Mouse (Mus musculus) liver, postnatal 0 days (tissue): ENCODE data around the gene Hist1h1c. TPM values are rescaled to one million over a fixed set of nuclear protein-coding genes. Genes with fewer than 3 reads are reported as not detected.

Source experiments
- ATAC-seq: fragments of 200-750 bp; cut with Nextera tagmentation; 2 replicates; pipeline ENCODE4 v1.8.0; 2017; ENCODE audit warnings: mild to moderate bottlenecking, moderate library complexity
- DNase-seq: peaks from one replicate; pipeline ENCODE4 v3.0.0-alpha.2; 2016
- H3K27ac ChIP-seq: fragments of 300-500 bp; sonication (generic); 2 replicates; pipeline ENCODE4 v1.5.1; 2014; ENCODE audit warnings: antibody characterized with exemption, moderate library complexity, mild to moderate bottlenecking, low read depth
- H3K27me3 ChIP-seq: fragments of 300-500 bp; sonication (generic); 2 replicates; pipeline ENCODE4 v1.6.1; 2014; ENCODE audit warnings: low read length, control low read depth, mixed read lengths; ENCODE audit not compliant: insufficient read depth
- H3K36me3 ChIP-seq: fragments of 300-500 bp; sonication (generic); replicated peaks from 2 replicates; pipeline ENCODE4 v1.6.1; 2014; ENCODE audit warnings: mild to moderate bottlenecking, control low read depth, low read length, moderate library complexity, mixed read lengths; ENCODE audit not compliant: insufficient read depth
- H3K4me1 ChIP-seq: fragments of 300-500 bp; sonication (generic); 2 replicates; pipeline ENCODE4 v1.6.1; 2014; ENCODE audit warnings: antibody characterized with exemption, mild to moderate bottlenecking, control low read depth; ENCODE audit not compliant: insufficient read depth
- H3K4me2 ChIP-seq: fragments of 300-500 bp; sonication (generic); 2 replicates; pipeline ENCODE4 v1.6.1; 2014; ENCODE audit warnings: low read depth, mild to moderate bottlenecking, low read length, moderate library complexity, mixed read lengths
- H3K4me3 ChIP-seq: fragments of 300-500 bp; sonication (generic); 2 replicates; pipeline ENCODE4 v1.5.1; 2014; ENCODE audit warnings: low read depth, low read length
- H3K9ac ChIP-seq: fragments of 300-500 bp; sonication (generic); replicated peaks from 2 replicates; pipeline ENCODE4 v1.6.1; 2014; ENCODE audit warnings: mild to moderate bottlenecking, moderate library complexity
- H3K9me3 ChIP-seq: fragments of 300-500 bp; sonication (generic); 2 replicates; pipeline ENCODE4 v1.6.1; 2016; ENCODE audit warnings: mild to moderate bottlenecking, control low read depth, low read length, mixed read lengths
- CTCF ChIP-seq: sonication (generic); IDR thresholded peaks from 2 replicates; pipeline ENCODE4 v1.5.1; 2016; ENCODE audit warnings: antibody characterized with exemption, low read depth
- EP300 ChIP-seq: IDR thresholded peaks from 2 replicates; pipeline ENCODE4 v1.6.1; 2016; ENCODE audit warnings: antibody characterized with exemption, low read depth, mild to moderate bottlenecking
- WGBS: fragments of 180-500 bp; shearing (Covaris S2); extraction: QIAGEN DNeasy Blood & Tissue Kit; methylation state at CpG from one replicate; pipeline ENCODE4 v1.1.7; 2014; ENCODE audit not compliant: insufficient replicate concordance; 5-methylcytosine and 5-hydroxymethylcytosine counted together
- polyA plus RNA-seq: library from polyadenylated mRNA; unstranded; fragments of >200 nt; fragmentation: Nextera tagmentation; extraction: Ambion mirVana; gene quantifications from 2 replicates; pipeline ENCODE4 v1.2.1, GENCODE M21; 2015

Gene Hist1h1c
- polyA plus RNA-seq, 1 experiment from 2014 or later = 69.6 TPM

DNA sequence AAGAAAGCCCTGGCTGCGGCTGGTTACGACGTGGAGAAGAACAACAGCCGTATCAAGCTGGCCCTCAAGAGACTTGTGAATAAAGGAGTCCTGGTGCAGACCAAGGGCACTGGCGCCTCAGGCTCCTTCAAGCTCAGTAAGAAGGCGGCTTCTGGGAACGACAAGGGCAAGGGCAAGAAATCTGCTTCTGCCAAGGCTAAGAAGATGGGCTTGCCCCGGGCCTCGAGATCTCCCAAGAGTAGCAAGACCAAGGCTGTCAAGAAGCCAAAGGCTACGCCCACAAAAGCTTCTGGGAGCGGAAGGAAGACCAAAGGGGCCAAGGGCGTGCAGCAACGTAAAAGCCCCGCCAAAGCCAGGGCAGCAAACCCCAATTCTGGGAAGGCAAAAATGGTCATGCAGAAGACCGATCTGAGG, 42.5 kb upstream of the Hist1h1c start:
- peak overlapping the region; percentile 61 for H3K4me2 ChIP-seq
- H3K27me3 ChIP-seq = no peaks in the 10 kb centered on the region
- no peaks in the 10 kb centered on the region for H3K9me3 ChIP-seq
- peak overlapping the region; percentile 98 for H3K27ac ChIP-seq
- H3K9ac ChIP-seq = peak overlapping the region; percentile 44
- 0 out of 2 replicates have a peak overlapping the region, but pooled peaks have one; percentile 4 for H3K4me3 ChIP-seq
- ATAC-seq = no peak
- peaks cover 8% of the 10 kb centered on the region; the same call in 1 of the 2 replicates for H3K36me3 ChIP-seq
- DNase-seq = peak; percentile 52
- TF ChIP-seq EP300 = no peak
- TF ChIP-seq CTCF = no peak
- WGBS = 42% methylated on average over 15 of the region's 15 CpGs
- H3K4me1 ChIP-seq = peaks cover 12% of the 10 kb centered on the region

DNA sequence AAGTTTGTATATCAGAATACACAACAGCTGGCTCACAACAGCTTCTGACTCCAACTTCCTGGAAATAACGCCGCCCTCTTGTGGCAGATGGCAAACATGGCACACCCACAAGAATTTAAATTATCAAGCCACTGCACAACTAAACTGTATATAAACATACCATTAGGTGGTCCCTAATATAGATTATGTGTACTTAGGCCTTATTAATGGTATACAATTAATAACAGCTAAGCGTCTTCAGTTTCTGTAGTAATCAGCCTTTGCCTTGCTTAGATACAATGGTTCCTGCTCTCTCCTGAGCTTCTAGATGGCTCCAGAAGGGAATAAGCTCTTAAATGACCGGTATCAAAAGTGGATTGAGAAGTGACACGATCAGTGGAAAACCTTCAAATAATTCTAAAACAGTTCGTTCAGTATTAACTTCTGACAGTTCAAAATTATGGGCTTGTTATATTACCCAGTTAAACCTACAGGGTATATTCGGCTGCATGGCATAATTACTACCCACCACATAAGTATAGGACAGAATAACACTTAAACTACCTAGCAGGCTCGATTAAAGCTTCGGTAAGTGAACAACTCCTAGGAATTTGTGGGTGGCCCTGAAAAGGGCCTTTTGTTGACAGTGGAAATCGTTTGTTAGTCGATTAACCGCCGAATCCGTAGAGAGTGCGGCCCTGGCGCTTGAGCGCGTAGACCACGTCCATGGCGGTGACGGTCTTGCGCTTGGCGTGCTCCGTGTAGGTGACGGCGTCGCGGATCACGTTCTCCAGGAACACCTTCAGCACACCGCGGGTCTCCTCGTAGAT, 40.9 kb upstream of the Hist1h1c start:
- TF ChIP-seq EP300 (peak; percentile 20; the same call in 1 of the 2 replicates), CTCF (peak; percentile 91)
- peaks cover 12% of the 10 kb centered on the region for H3K4me1 ChIP-seq
- peak overlapping the region; percentile 85 for H3K9ac ChIP-seq
- H3K27ac ChIP-seq = peak overlapping the region; percentile 98
- peak overlapping the region; percentile 54 for H3K4me3 ChIP-seq
- peak overlapping the region; percentile 73 for H3K4me2 ChIP-seq
- H3K27me3 ChIP-seq = no peaks in the 10 kb centered on the region
- no peaks in the 10 kb centered on the region for H3K9me3 ChIP-seq
- DNase-seq = peak; percentile 80
- peak; percentile 33 for ATAC-seq
- under 1% methylated on average over 21 of the region's 32 CpGs for WGBS
- peaks cover 3% of the 10 kb centered on the region; the same call in 1 of the 2 replicates for H3K36me3 ChIP-seq

DNA sequence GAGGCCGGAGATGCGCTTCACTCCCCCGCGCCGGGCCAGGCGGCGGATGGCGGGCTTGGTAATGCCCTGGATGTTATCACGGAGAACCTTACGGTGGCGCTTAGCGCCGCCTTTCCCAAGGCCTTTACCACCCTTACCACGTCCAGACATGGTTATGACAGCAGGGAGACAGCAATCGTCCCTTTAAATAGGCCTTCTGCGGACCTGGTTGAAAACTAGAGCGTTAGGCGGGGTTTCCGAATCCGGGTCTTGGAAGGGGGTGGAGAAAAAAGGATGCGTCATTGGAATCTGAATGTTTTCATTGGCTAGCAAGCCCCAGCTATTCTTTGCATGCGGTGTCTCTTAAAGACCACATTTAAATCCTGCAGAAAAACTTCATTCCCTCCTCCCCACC, 40.3 kb upstream of the Hist1h1c start, which contains the start of gene Hist1h4c:
Gene Hist1h4c (minus strand): TSS at position 155 of the 394 bp plus-strand sequence.
- under 1% methylated on average over 21 of the region's 22 CpGs for WGBS
- Histone ChIP-seq H3K36me3 (peaks cover 3% of the 10 kb centered on the region; the same call in 1 of the 2 replicates), H3K4me3 (peak within 1 kb of the TSS; percentile 54), H3K4me2 (peak within 1 kb of the TSS; percentile 73), H3K9ac (peak within 1 kb of the TSS; percentile 85), H3K4me1 (peaks cover 12% of the 10 kb centered on the region), H3K27ac (peak within 1 kb of the TSS; percentile 98), H3K27me3 (no peaks in the 10 kb centered on the region), H3K9me3 (no peaks in the 10 kb centered on the region)
- DNase-seq = peak; percentile 98
- TF ChIP-seq CTCF = peak; percentile 34
- peak; percentile 96 for TF ChIP-seq EP300
- ATAC-seq = peak; percentile 90

DNA sequence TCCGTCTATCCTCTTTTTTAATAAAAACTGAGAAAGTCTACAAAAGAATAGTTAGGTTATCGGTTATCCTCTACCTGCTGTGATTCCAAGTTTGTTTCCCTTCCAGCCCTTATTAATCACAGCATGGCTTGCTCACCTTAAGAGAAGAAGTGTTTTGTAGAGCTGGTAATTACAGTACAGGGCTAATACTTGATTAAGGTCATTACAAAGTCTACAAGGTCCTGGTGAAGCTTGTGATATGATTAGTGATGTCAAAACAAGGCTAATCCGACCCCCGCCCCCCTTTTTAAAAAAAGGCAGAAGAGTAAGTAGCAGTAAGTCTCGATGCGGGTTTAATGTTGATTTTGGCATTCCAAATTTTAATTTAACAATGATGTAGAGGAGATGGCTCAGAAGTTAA, 39.6 kb upstream of the Hist1h1c start:
- no peak for ATAC-seq
- peak overlapping the region; percentile 38 for H3K9ac ChIP-seq
- peak overlapping the region; percentile 73 for H3K4me2 ChIP-seq
- peak overlapping the region; percentile 77 for H3K27ac ChIP-seq
- peaks cover 12% of the 10 kb centered on the region for H3K4me1 ChIP-seq
- peak; percentile 9 for DNase-seq
- no peaks in the 10 kb centered on the region for H3K27me3 ChIP-seq
- no peak overlapping the region for H3K4me3 ChIP-seq
- no peaks in the 10 kb centered on the region for H3K9me3 ChIP-seq
- TF ChIP-seq CTCF = no peak
- TF ChIP-seq EP300 = no peak
- 70% methylated on average over 6 of the region's 6 CpGs for WGBS
- no peaks in the 10 kb centered on the region for H3K36me3 ChIP-seq

DNA sequence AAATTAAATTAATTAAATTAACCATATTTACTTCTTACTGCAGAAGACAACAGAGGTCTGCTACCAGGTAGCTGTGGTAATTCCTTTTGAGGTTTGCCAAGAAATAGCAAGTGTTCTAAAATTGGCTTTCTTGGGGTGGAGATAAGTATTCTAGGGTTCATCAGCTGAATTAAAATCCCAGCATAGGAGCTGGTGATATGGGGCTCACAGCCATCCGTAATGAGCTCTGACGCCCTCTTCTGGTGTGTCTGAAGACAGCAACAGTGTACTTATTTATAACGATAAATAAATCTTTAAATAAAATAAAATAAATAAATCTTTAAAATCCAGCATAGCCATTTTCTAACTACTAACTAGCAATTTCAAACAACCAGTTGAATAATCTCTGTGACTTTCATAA, 38.8 kb upstream of the Hist1h1c start:
- 65% methylated on average over 3 of the region's 3 CpGs for WGBS
- DNase-seq = peak; percentile 7
- Histone ChIP-seq H3K4me2 (no peak overlapping the region), H3K36me3 (no peaks in the 10 kb centered on the region), H3K9ac (no peak overlapping the region), H3K4me1 (peaks cover 12% of the 10 kb centered on the region), H3K27me3 (no peaks in the 10 kb centered on the region), H3K27ac (no peak overlapping the region), H3K4me3 (no peak overlapping the region), H3K9me3 (no peaks in the 10 kb centered on the region)
- 0 out of 2 replicates have a peak, but pooled peaks have one; percentile 12 for TF ChIP-seq CTCF
- no peak for TF ChIP-seq EP300
- ATAC-seq = no peak

DNA sequence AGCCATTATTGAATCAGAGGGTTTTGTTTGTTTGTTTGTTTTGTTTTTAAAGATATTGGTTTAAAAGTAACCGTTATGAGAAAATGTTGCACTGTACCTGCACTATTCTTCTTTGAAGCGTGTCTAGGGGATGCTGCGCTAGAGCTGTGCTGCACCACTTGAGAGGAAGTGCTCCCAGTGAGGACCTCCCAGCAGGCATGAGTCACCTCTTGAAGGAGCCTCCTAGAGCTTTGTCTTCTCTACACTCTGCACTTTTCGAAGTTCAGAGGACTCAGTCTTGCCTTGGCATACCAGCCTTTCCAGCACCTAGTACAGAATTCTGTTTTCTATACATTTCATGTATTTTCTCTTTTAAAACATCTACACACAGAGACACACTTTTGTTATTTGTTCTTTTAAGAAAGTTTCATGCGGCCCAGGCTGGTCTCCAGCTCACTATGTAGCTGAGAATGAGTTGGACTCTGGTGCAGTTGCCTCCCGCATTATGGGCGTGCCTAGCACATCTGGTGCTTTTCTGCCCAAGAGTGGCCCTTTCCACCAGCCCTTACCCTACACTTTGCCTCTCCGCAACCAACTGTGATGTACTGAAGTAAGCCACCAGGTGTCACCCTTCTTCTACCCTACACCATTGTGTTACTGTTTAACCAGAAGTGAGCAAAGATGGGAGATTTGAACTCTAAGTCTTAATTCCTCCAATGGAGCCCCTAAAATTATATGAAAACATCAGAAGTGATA, 37.7 kb upstream of the Hist1h1c start:
- H3K4me2 ChIP-seq = peak overlapping the region; percentile 11; the same call in 1 of the 2 replicates
- H3K9ac ChIP-seq = no peak overlapping the region
- WGBS = 15% methylated on average over 8 of the region's 8 CpGs
- no peaks in the 10 kb centered on the region for H3K27me3 ChIP-seq
- ATAC-seq = peak; percentile 54
- no peaks in the 10 kb centered on the region for H3K36me3 ChIP-seq
- peak; percentile 76 for DNase-seq
- H3K9me3 ChIP-seq = no peaks in the 10 kb centered on the region
- TF ChIP-seq EP300 (no peak), CTCF (peak; percentile 96)
- no peak overlapping the region for H3K27ac ChIP-seq
- no peak overlapping the region for H3K4me3 ChIP-seq
- H3K4me1 ChIP-seq = peaks cover 7% of the 10 kb centered on the region
